16 mouse cellular contexts compared by ENCODE assay signal in genomic region chr9:61456441-61457161, GRCm38 (mm10).
"Had no signal": no experiment of that assay in that cellular context is flagged by ENCODE, and none has a peak within 500 bp of the region (broad histone marks: within the 10 kb centered on the region; RNA-seq: fewer than 3 reads in every experiment).

No protein-coding gene starts in this region.

- H3K9me3 ChIP-seq: limb, embryonic 10.5 days; limb, embryonic 13.5 days; liver, embryonic 12.5 days; liver, embryonic 15.5 days; midbrain, embryonic 13.5 days; neural tube, embryonic 13.5 days had no signal

- ATAC-seq: liver, embryonic 12.5 days; midbrain, embryonic 13.5 days; midbrain, embryonic 16.5 days had no signal

- H3K36me3 ChIP-seq: limb, embryonic 10.5 days; limb, embryonic 13.5 days; liver, embryonic 12.5 days; liver, embryonic 15.5 days; midbrain, embryonic 13.5 days; neural tube, embryonic 13.5 days had no signal

- H3K9ac ChIP-seq: limb, embryonic 13.5 days; liver, embryonic 12.5 days; liver, embryonic 15.5 days; midbrain, embryonic 13.5 days; neural tube, embryonic 13.5 days had no signal

- DNase-seq: layer of hippocampus, adult 9-11 months; liver; thymus, adult 2 months; thymus, postnatal 14 days; thymus, postnatal 4 days had no signal

- H3K4me1 ChIP-seq: liver, embryonic 12.5 days; liver, embryonic 15.5 days had no signal

- H3K27ac ChIP-seq: layer of hippocampus, adult 2 months; limb, embryonic 10.5 days; limb, embryonic 13.5 days; liver, embryonic 12.5 days; liver, embryonic 15.5 days; macrophage; midbrain, embryonic 13.5 days; neural tube, embryonic 13.5 days; stomach, postnatal 0 days had no signal

- H3K4me2 ChIP-seq: limb, embryonic 13.5 days; liver, embryonic 12.5 days; liver, embryonic 15.5 days; midbrain, embryonic 13.5 days; neural tube, embryonic 13.5 days had no signal

- H3K4me3 ChIP-seq: layer of hippocampus, adult 2 months; limb, embryonic 10.5 days; limb, embryonic 13.5 days; liver, embryonic 12.5 days; liver, embryonic 15.5 days; midbrain, embryonic 13.5 days; myocyte; neural tube, embryonic 13.5 days had no signal
